Mouse (Mus musculus): Measurements from ENCODE around the gene Bbip1.
"Not testable (repeated sequence)": the region's sequence is repeated elsewhere in the genome, so short reads cannot be mapped to it uniquely, and the experiment has no call there.

Gene Bbip1

GRCm38 (mm10) chr19:53943802-53944785, at the start of gene Bbip1, which contains the start of gene Shoc2:
TSS of gene Bbip1 (minus strand) at chr19:53944627.
TSS of gene Shoc2 (plus strand) at chr19:53944306.
- DNase-seq (ENCODE audit: extremely low spot score, low read depth, low spot score), result peak; percentile 96

GRCm38 (mm10) chr19:53993860-53994259, 49.4 kb upstream of the Bbip1 start:
- no peak for DNase-seq (ENCODE audit: extremely low spot score, low read depth, low spot score)

GRCm38 (mm10) chr19:53990538-53990937, 46.1 kb upstream of the Bbip1 start:
- no peak for DNase-seq (ENCODE audit: extremely low spot score, low read depth, low spot score)

- DNase-seq (ENCODE audit: extremely low spot score, low read depth, low spot score), result no peak
These were observed 40.2 kb upstream of the Bbip1 start for GRCm38 (mm10) chr19:53984628-53985027.

- DNase-seq (ENCODE audit: extremely low spot score, low read depth, low spot score), result no peak
These were observed 38.9 kb upstream of the Bbip1 start for GRCm38 (mm10) chr19:53983336-53983735.

GRCm38 (mm10) chr19:53982041-53982440, 37.6 kb upstream of the Bbip1 start:
- no peak for DNase-seq (ENCODE audit: extremely low spot score, low read depth, low spot score)

GRCm38 (mm10) chr19:53973656-53974055, 29.2 kb upstream of the Bbip1 start:
- DNase-seq (ENCODE audit: extremely low spot score, low read depth, low spot score), result no peak

- no peak for DNase-seq (ENCODE audit: extremely low spot score, low read depth, low spot score)
These were observed 27.5 kb upstream of the Bbip1 start for GRCm38 (mm10) chr19:53971938-53972337.

- no peak for DNase-seq (ENCODE audit: extremely low spot score, low read depth, low spot score)
These were observed 24.8 kb upstream of the Bbip1 start for GRCm38 (mm10) chr19:53969226-53969625.

- no peak for DNase-seq (ENCODE audit: extremely low spot score, low read depth, low spot score)
These were observed 20.6 kb upstream of the Bbip1 start for GRCm38 (mm10) chr19:53964910-53965633.

- not testable (repeated sequence) for DNase-seq (ENCODE audit: extremely low spot score, low read depth, low spot score)
These were observed 19.9 kb upstream of the Bbip1 start for GRCm38 (mm10) chr19:53964347-53964746.

- no peak for DNase-seq (ENCODE audit: extremely low spot score, low read depth, low spot score)
These were observed 18.1 kb upstream of the Bbip1 start for GRCm38 (mm10) chr19:53962511-53962910.

- no peak for DNase-seq (ENCODE audit: extremely low spot score, low read depth, low spot score)
These were observed 13.1 kb upstream of the Bbip1 start for GRCm38 (mm10) chr19:53957513-53957912.

- DNase-seq (ENCODE audit: extremely low spot score, low read depth, low spot score), result peak; percentile 31
These were observed 980 bp upstream of the Bbip1 start for GRCm38 (mm10) chr19:53945171-53946042.

GRCm38 (mm10) chr19:53944786-53945169, 351 bp upstream of the Bbip1 start:
- DNase-seq (ENCODE audit: extremely low spot score, low read depth, low spot score), result no peak

- DNase-seq (ENCODE audit: extremely low spot score, low read depth, low spot score), result no peak
These were observed 2.1 kb downstream of the Bbip1 start for GRCm38 (mm10) chr19:53942342-53942741.

- DNase-seq (ENCODE audit: extremely low spot score, low read depth, low spot score), result no peak
These were observed 3.3 kb downstream of the Bbip1 start for GRCm38 (mm10) chr19:53941139-53941538.

- no peak for DNase-seq (ENCODE audit: extremely low spot score, low read depth, low spot score)
These were observed 5.0 kb downstream of the Bbip1 start for GRCm38 (mm10) chr19:53939467-53939866.

GRCm38 (mm10) chr19:53934046-53934445, 10.4 kb downstream of the Bbip1 start:
- DNase-seq (ENCODE audit: extremely low spot score, low read depth, low spot score), result no peak

GRCm38 (mm10) chr19:53933050-53933449, 11.4 kb downstream of the Bbip1 start:
- DNase-seq (ENCODE audit: extremely low spot score, low read depth, low spot score), result no peak

- DNase-seq (ENCODE audit: extremely low spot score, low read depth, low spot score), result no peak
These were observed 15.2 kb downstream of the Bbip1 start for GRCm38 (mm10) chr19:53929218-53929617.

All from hindlimb bud, embryonic 11.5 days (tissue).